Mouse (Mus musculus): ENCODE data around the gene Cyp2f2.

- TF ChIP-seq CTCF (IDR thresholded peaks at IDR 0.05), result peak; percentile 22; the same call in 1 of the 2 replicates
- TF ChIP-seq EP300 (IDR thresholded peaks at IDR 0.05), result no peak
These were observed 11.7 kb downstream of the Cyp2f2 start for GRCm38 (mm10) chr7:27131387-27131786.
